Mouse (Mus musculus): Measurements from ENCODE around the gene Cecr2. TPM values are rescaled to one million over a fixed set of nuclear protein-coding genes. Genes with fewer than 3 reads are reported as not detected.

The Cecr2 gene
- polyA plus RNA-seq, 1 experiment from 2014 or later = 0.68 TPM

DNA sequence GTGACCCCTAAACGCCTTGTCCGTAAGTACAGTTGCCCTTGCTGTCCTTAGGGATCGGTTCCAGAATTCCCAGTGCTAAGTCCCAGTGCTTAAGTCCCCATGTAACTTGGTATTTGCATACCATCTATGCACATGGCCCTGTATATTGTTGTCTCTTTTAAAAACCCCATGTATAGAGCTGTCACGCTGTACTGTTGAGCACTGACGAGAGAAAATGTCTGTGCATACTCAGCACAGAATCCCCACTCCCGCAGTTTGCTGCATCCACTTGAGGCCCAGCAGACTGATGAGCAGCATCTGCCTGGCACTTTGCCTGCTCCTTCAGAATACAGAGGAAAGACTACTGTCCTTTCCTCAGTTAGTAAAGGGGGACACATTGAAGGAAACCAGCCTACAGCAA is 107.6 kb downstream of the Cecr2 start:
- H3K9me3 ChIP-seq (replicated peaks; ENCODE audit: control insufficient read depth, low read length) = no peaks in the 10 kb centered on the region
- ATAC-seq (replicated peaks; ENCODE audit: extremely low read depth, insufficient read depth, low FRiP score) = no peak
- H3K27ac ChIP-seq (ENCODE audit: low read length) = no peak overlapping the region
- H3K9ac ChIP-seq (ENCODE audit: low read length) = no peak overlapping the region
- 79% methylated on average over 6 of the region's 6 CpGs for WGBS
- no peaks in the 10 kb centered on the region; the same call in 1 of the 2 replicates for H3K4me1 ChIP-seq (ENCODE audit: control insufficient read depth, insufficient read depth, low read length)
- H3K36me3 ChIP-seq (ENCODE audit: control insufficient read depth, insufficient read depth) = no peaks in the 10 kb centered on the region
- H3K27me3 ChIP-seq (ENCODE audit: control insufficient read depth, insufficient read depth, low read length) = no peaks in the 10 kb centered on the region
- no peak overlapping the region for H3K4me2 ChIP-seq (ENCODE audit: low read depth, low read length)
- H3K4me3 ChIP-seq (ENCODE audit: low read length) = no peak overlapping the region

DNA sequence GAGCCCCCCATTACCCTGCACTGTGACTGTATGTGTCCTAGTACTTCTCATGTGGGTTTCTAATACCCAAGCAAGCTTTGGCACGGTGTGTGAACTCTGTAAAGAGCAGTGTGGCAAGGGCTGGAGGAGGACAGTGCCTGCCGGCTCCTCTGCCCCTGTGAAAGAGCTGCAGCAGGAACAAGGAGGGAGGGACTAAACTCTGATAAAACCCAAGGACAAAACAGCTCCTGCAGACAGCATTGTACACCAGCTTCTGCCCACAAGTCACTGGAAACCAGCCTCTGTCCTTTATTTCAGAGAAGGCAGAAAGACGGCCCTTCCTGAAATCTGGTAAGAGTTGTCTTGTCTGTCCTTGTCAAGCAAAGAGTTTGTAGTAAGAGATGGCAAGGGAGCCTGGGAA is 110.1 kb downstream of the Cecr2 start:
- no peak overlapping the region for H3K4me3 ChIP-seq (ENCODE audit: low read length)
- no peak overlapping the region for H3K9ac ChIP-seq (ENCODE audit: low read length)
- H3K4me2 ChIP-seq (ENCODE audit: low read depth, low read length) = no peak overlapping the region
- H3K4me1 ChIP-seq (ENCODE audit: control insufficient read depth, insufficient read depth, low read length) = no peaks in the 10 kb centered on the region; the same call in 1 of the 2 replicates
- H3K36me3 ChIP-seq (ENCODE audit: control insufficient read depth, insufficient read depth) = no peaks in the 10 kb centered on the region
- no peak for ATAC-seq (replicated peaks; ENCODE audit: extremely low read depth, insufficient read depth, low FRiP score)
- no peaks in the 10 kb centered on the region for H3K9me3 ChIP-seq (replicated peaks; ENCODE audit: control insufficient read depth, low read length)
- no peak overlapping the region for H3K27ac ChIP-seq (ENCODE audit: low read length)
- no peaks in the 10 kb centered on the region for H3K27me3 ChIP-seq (ENCODE audit: control insufficient read depth, insufficient read depth, low read length)
- 55% methylated on average over 3 of the region's 3 CpGs for WGBS

DNA sequence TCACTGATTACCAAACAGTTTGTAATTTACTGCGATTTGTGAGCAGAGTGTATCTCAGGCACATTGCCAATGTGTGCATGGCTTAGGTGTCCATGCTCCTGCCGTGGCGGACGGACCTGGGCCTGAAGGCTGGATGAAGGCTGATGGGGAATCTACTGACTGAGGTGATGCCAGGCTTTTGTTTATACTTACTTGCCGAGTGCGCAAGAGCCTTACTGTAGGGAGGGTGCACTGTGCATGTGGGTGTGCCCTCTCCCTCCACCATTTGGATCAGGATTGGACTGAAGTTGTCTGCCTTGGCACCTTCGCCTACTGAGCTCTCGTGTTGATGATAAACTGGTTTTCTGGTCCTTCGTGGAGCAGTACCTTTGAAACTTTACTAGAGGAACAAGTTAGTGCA is 111.4 kb downstream of the Cecr2 start:
- WGBS = 74% methylated on average over 9 of the region's 9 CpGs
- H3K4me1 ChIP-seq (ENCODE audit: control insufficient read depth, insufficient read depth, low read length) = no peaks in the 10 kb centered on the region; the same call in 1 of the 2 replicates
- H3K27ac ChIP-seq (ENCODE audit: low read length) = no peak overlapping the region
- H3K4me2 ChIP-seq (ENCODE audit: low read depth, low read length) = no peak overlapping the region
- no peak overlapping the region for H3K4me3 ChIP-seq (ENCODE audit: low read length)
- H3K9me3 ChIP-seq (replicated peaks; ENCODE audit: control insufficient read depth, low read length) = no peaks in the 10 kb centered on the region
- no peaks in the 10 kb centered on the region for H3K27me3 ChIP-seq (ENCODE audit: control insufficient read depth, insufficient read depth, low read length)
- no peaks in the 10 kb centered on the region for H3K36me3 ChIP-seq (ENCODE audit: control insufficient read depth, insufficient read depth)
- no peak overlapping the region for H3K9ac ChIP-seq (ENCODE audit: low read length)
- no peak for ATAC-seq (replicated peaks; ENCODE audit: extremely low read depth, insufficient read depth, low FRiP score)

DNA sequence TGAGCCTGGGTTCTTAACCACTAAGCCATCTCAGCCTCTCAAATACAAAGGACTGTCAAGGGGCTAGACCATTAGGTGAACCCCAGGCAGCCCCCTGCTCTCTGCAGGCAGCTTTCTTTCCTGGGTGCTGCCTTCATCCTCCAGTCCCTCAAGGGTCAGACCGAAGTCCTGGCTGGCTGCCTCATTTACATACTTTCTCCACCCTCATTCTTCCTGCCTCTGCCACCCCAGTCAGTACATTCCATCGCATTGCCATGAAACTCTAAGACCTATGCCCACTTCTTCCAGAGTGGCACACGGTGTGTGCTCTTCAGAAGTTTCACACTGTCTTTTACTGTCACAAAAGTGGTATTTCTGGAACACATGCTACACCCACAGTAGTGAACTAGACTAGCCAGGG is 112.1 kb downstream of the Cecr2 start:
- no peaks in the 10 kb centered on the region; the same call in 1 of the 2 replicates for H3K4me1 ChIP-seq (ENCODE audit: control insufficient read depth, insufficient read depth, low read length)
- no peaks in the 10 kb centered on the region for H3K36me3 ChIP-seq (ENCODE audit: control insufficient read depth, insufficient read depth)

DNA sequence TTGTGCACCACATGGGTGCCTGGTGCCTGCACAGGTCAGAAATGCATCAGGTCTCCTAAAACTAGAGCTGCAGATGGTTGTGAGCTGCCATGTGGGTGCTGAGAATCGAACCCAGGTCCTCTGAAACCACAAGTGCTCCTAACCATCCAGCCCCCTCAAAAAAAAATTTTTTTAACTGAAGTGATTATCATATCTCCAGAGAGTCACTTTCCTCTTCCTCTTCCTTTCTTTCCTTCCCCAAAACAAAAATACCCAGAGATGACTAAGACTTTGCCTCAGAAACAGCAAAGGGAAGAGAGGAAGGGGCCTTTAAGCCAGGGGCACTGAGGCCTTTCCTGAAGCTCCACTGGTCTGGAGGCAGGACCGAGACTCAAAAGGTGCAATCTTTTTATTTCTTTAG is 116.8 kb downstream of the Cecr2 start:
- no peak for ATAC-seq (replicated peaks; ENCODE audit: extremely low read depth, insufficient read depth, low FRiP score)
- Histone ChIP-seq H3K27me3 (ENCODE audit: control insufficient read depth, insufficient read depth, low read length) (no peaks in the 10 kb centered on the region), H3K36me3 (ENCODE audit: control insufficient read depth, insufficient read depth) (no peaks in the 10 kb centered on the region), H3K4me1 (ENCODE audit: control insufficient read depth, insufficient read depth, low read length) (no peaks in the 10 kb centered on the region), H3K27ac (ENCODE audit: low read length) (no peak overlapping the region), H3K4me3 (ENCODE audit: low read length) (no peak overlapping the region), H3K4me2 (ENCODE audit: low read depth, low read length) (no peak overlapping the region), H3K9ac (ENCODE audit: low read length) (no peak overlapping the region), H3K9me3 (replicated peaks; ENCODE audit: control insufficient read depth, low read length) (no peaks in the 10 kb centered on the region)
- 82% methylated on average over 2 of the region's 2 CpGs for WGBS

More for the DNA sequence above, 112.1 kb downstream of the Cecr2 start:
- Histone ChIP-seq H3K9me3 (replicated peaks; ENCODE audit: control insufficient read depth, low read length) (no peaks in the 10 kb centered on the region), H3K9ac (ENCODE audit: low read length) (no peak overlapping the region), H3K27ac (ENCODE audit: low read length) (no peak overlapping the region), H3K4me2 (ENCODE audit: low read depth, low read length) (no peak overlapping the region), H3K27me3 (ENCODE audit: control insufficient read depth, insufficient read depth, low read length) (no peaks in the 10 kb centered on the region), H3K4me3 (ENCODE audit: low read length) (no peak overlapping the region)
- ATAC-seq (replicated peaks; ENCODE audit: extremely low read depth, insufficient read depth, low FRiP score) = no peak
- 63% methylated on average over 3 of the region's 3 CpGs for WGBS

DNA sequence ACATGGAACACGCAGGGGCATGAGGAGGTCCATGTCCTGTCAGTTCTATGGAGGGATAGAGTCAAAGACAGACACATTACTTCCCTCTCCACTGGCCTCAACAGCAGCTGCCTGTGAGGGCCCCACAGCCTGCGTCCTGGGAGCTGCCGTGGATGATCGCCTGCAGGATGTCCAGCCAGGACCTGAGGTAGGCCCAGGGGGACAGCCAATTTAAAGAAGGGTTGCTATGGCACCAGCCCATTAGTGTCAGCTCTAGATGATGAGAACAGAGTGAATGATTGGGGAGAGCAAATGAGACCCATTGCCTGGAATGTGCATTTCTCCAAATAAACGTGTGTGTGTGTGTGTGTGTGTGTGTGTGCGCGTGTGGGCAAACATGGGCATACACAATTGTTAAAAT is 118.2 kb downstream of the Cecr2 start:
- ATAC-seq (replicated peaks; ENCODE audit: extremely low read depth, insufficient read depth, low FRiP score) = no peak
- H3K36me3 ChIP-seq (ENCODE audit: control insufficient read depth, insufficient read depth) = no peaks in the 10 kb centered on the region
- H3K9ac ChIP-seq (ENCODE audit: low read length) = no peak overlapping the region
- no peak overlapping the region for H3K4me2 ChIP-seq (ENCODE audit: low read depth, low read length)
- 76% methylated on average over 7 of the region's 7 CpGs for WGBS
- H3K9me3 ChIP-seq (replicated peaks; ENCODE audit: control insufficient read depth, low read length) = no peaks in the 10 kb centered on the region
- H3K27ac ChIP-seq (ENCODE audit: low read length) = no peak overlapping the region
- H3K4me1 ChIP-seq (ENCODE audit: control insufficient read depth, insufficient read depth, low read length) = no peaks in the 10 kb centered on the region
- H3K4me3 ChIP-seq (ENCODE audit: low read length) = no peak overlapping the region
- H3K27me3 ChIP-seq (ENCODE audit: control insufficient read depth, insufficient read depth, low read length) = no peaks in the 10 kb centered on the region

DNA sequence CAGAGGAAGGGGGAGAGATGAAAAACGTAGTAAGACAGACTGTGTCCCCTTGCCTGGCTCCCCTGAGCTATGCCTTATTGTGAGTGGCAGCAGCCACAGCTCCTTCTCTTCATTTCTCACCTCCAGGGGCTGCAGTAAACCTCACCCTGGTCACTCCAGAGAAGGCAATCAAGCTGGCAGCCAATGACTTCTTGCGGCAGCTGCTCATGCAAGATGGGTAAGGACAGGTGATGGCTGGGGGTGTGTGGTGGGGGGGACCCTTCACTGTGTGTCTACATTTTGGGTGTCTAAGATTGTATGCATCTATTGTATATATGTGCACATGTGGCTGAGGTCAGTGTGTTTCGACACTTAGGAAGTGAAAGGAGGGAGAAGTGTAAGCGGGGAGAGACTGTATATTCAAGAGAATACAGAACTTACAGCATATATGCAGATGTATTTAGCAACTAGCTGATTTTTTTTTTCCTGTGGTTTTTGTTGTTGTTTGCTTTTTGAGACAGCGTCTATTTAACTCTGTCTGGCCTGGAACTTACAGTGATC is 122.0 kb downstream of the Cecr2 start:
- Histone ChIP-seq H3K4me2 (ENCODE audit: low read depth, low read length) (no peak overlapping the region), H3K27me3 (ENCODE audit: control insufficient read depth, insufficient read depth, low read length) (no peaks in the 10 kb centered on the region), H3K9ac (ENCODE audit: low read length) (no peak overlapping the region), H3K4me3 (ENCODE audit: low read length) (no peak overlapping the region), H3K4me1 (ENCODE audit: control insufficient read depth, insufficient read depth, low read length) (no peaks in the 10 kb centered on the region), H3K9me3 (replicated peaks; ENCODE audit: control insufficient read depth, low read length) (no peaks in the 10 kb centered on the region), H3K36me3 (ENCODE audit: control insufficient read depth, insufficient read depth) (peaks cover 9% of the 10 kb centered on the region), H3K27ac (ENCODE audit: low read length) (no peak overlapping the region)
- no peak for ATAC-seq (replicated peaks; ENCODE audit: extremely low read depth, insufficient read depth, low FRiP score)
- 80% methylated on average over 5 of the region's 5 CpGs for WGBS

DNA sequence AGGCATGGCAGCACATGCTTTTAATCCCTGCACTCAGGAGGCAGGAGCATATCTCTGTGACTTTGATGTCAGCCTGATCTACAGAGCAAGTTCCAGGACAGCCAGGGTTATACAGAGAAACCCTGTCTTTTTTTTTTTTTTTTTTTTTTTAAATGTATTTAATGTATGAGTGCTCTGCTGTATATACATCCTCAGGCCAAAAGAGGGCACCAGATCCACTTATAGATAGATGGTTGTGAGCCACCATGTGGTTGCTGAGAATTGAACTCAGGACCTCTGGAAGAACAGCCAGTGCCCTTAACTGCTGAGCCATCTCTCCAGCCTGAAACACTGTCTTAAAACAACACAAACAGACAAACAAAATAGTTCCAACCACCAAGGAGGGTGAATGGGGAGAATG is 122.7 kb downstream of the Cecr2 start:
- Histone ChIP-seq H3K4me2 (ENCODE audit: low read depth, low read length) (no peak overlapping the region), H3K4me3 (ENCODE audit: low read length) (no peak overlapping the region), H3K27me3 (ENCODE audit: control insufficient read depth, insufficient read depth, low read length) (no peaks in the 10 kb centered on the region), H3K36me3 (ENCODE audit: control insufficient read depth, insufficient read depth) (peaks cover 17% of the 10 kb centered on the region), H3K9me3 (replicated peaks; ENCODE audit: control insufficient read depth, low read length) (no peaks in the 10 kb centered on the region), H3K27ac (ENCODE audit: low read length) (no peak overlapping the region), H3K4me1 (ENCODE audit: control insufficient read depth, insufficient read depth, low read length) (no peaks in the 10 kb centered on the region), H3K9ac (ENCODE audit: low read length) (no peak overlapping the region)
- no peak for ATAC-seq (replicated peaks; ENCODE audit: extremely low read depth, insufficient read depth, low FRiP score)

DNA sequence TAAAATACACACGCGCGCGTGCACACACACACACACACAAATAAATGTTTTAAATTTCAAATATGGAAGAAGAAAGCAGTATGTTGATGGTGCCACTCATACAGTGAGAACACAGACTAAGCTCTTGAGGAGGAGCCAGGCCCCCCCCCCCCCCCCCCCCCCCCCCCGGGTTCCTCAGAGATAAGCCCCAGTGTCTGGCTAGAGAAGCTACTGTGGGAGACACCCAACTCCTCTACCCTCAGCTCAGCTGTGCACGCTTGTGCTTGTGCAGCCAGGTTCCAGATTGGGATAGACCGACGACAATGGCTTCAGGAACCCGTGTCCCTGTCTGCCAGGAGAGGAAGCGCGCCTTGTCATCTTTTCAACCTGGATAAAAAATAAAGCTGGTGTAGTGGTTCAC is 124.0 kb downstream of the Cecr2 start:
- Histone ChIP-seq H3K9me3 (replicated peaks; ENCODE audit: control insufficient read depth, low read length) (no peaks in the 10 kb centered on the region), H3K36me3 (ENCODE audit: control insufficient read depth, insufficient read depth) (peaks cover 26% of the 10 kb centered on the region), H3K9ac (ENCODE audit: low read length) (no peak overlapping the region), H3K4me1 (ENCODE audit: control insufficient read depth, insufficient read depth, low read length) (no peaks in the 10 kb centered on the region), H3K4me3 (ENCODE audit: low read length) (no peak overlapping the region), H3K27me3 (ENCODE audit: control insufficient read depth, insufficient read depth, low read length) (no peaks in the 10 kb centered on the region), H3K27ac (ENCODE audit: low read length) (no peak overlapping the region), H3K4me2 (ENCODE audit: low read depth, low read length) (no peak overlapping the region)
- no peak for ATAC-seq (replicated peaks; ENCODE audit: extremely low read depth, insufficient read depth, low FRiP score)
- WGBS = 85% methylated on average over 10 of the region's 11 CpGs

Measured in heart, embryonic 16.5 days (tissue).